ENCODE assay signal across 12 mouse cellular contexts in the genomic region with DNA sequence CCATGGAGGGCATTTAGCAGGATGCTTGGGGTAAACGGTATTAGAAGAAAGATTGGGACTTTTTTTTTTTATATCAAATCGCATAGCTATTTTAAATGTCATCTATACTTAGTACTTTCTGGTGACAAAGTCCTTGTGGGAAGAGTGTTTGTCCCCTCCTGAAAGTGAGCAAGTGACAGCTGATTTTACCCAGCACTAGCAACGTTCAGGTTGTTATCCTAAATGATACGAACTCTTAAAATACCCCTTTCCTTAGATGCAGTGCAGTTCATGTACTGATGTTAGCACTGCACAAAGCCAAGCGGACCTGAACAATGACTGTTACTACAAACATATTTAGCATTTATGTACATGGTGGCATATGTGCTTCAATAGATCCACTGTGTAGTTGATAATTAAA.
"Had no signal": no experiment of that assay in that cellular context is flagged by ENCODE, and none has a peak within 500 bp of the region (broad histone marks: within the 10 kb centered on the region; RNA-seq: fewer than 3 reads in every experiment).

No protein-coding gene starts in this region.

- H3K4me3 ChIP-seq: left cerebral cortex, adult 2 months; liver, embryonic 13.5 days had no signal

- DNase-seq: kidney, postnatal 10 days; kidney, postnatal 36 days; layer of hippocampus, postnatal 36 days; liver, embryonic 13.5 days; lung, adult 2 months; lung, postnatal 14 days; lung, postnatal 4 days; midbrain, embryonic 14.5 days; thymus, adult 18-20 months; thymus, postnatal 36 days had no signal

- H3K36me3 ChIP-seq: liver, embryonic 13.5 days had no signal

- H3K9ac ChIP-seq: liver, embryonic 13.5 days had no signal

- H3K27ac ChIP-seq: left cerebral cortex, adult 2 months; liver, embryonic 13.5 days had no signal

- H3K4me2 ChIP-seq: liver, embryonic 13.5 days; midbrain, embryonic 11.5 days had no signal

- H3K9me3 ChIP-seq: liver, embryonic 13.5 days had no signal
